Mouse (Mus musculus) splenic B cell, adult 2 months (primary cell): Measurements from ENCODE around the gene Itgad.
A peak's percentile ranks its signal among the peaks of the same experiment; 100 is the strongest.

ENCODE experiments used
- DNase-seq: peaks from one replicate; pipeline ENCODE4 v3.0.0-alpha.2; 2011; ENCODE audit warnings: low read depth, low spot score
- H3K27me3 ChIP-seq: 2 replicates; pipeline ENCODE4 v1.6.1; 2012; ENCODE audit warnings: mild to moderate bottlenecking, low read length, moderate library complexity, mixed read lengths; ENCODE audit not compliant: control insufficient read depth, poor library complexity, insufficient read depth, severe bottlenecking
- H3K36me3 ChIP-seq: 2 replicates; pipeline ENCODE4 v1.6.1; 2012; ENCODE audit warnings: mild to moderate bottlenecking, low read length, moderate library complexity, mixed read lengths; ENCODE audit not compliant: control insufficient read depth, poor library complexity, insufficient read depth, severe bottlenecking

Gene Itgad

GRCm38 (mm10) chr7:128209826-128210225 is 55.6 kb downstream of the Itgad start:
- Histone ChIP-seq H3K36me3 (no peaks in the 10 kb centered on the region), H3K27me3 (no peaks in the 10 kb centered on the region)
- DNase-seq: no peak

GRCm38 (mm10) chr7:128219952-128220351 is 65.8 kb downstream of the Itgad start:
- Histone ChIP-seq H3K27me3 (no peaks in the 10 kb centered on the region), H3K36me3 (no peaks in the 10 kb centered on the region)
- no peak for DNase-seq

- DNase-seq: no peak
- Histone ChIP-seq H3K27me3 (no peaks in the 10 kb centered on the region), H3K36me3 (no peaks in the 10 kb centered on the region)
Observed at GRCm38 (mm10) chr7:128220936-128221335, 66.8 kb downstream of the Itgad start.

GRCm38 (mm10) chr7:128231741-128232140 is 77.6 kb downstream of the Itgad start:
- DNase-seq: peak; percentile 25
- H3K27me3 ChIP-seq: no peaks in the 10 kb centered on the region

GRCm38 (mm10) chr7:128234796-128235195 is 80.6 kb downstream of the Itgad start:
- Histone ChIP-seq H3K27me3 (no peaks in the 10 kb centered on the region), H3K36me3 (no peaks in the 10 kb centered on the region)
- peak; percentile 17 for DNase-seq

More at GRCm38 (mm10) chr7:128231741-128232140, 77.6 kb downstream of the Itgad start:
- H3K36me3 ChIP-seq: no peaks in the 10 kb centered on the region

GRCm38 (mm10) chr7:128235481-128235880 is 81.3 kb downstream of the Itgad start:
- DNase-seq: no peak
- H3K27me3 ChIP-seq: no peaks in the 10 kb centered on the region
- peaks cover 3% of the 10 kb centered on the region; the same call in 1 of the 2 replicates for H3K36me3 ChIP-seq

GRCm38 (mm10) chr7:128236426-128236825 is 82.2 kb downstream of the Itgad start:
- DNase-seq: no peak
- Histone ChIP-seq H3K36me3 (peaks cover 4% of the 10 kb centered on the region), H3K27me3 (no peaks in the 10 kb centered on the region)

- no peaks in the 10 kb centered on the region for H3K27me3 ChIP-seq
- peaks cover 6% of the 10 kb centered on the region for H3K36me3 ChIP-seq
- DNase-seq: peak; percentile 75
Observed at GRCm38 (mm10) chr7:128236856-128237592, 82.8 kb downstream of the Itgad start, which contains the start of gene Armc5. Armc5 (plus strand) TSS chr7:128237342.

- H3K27me3 ChIP-seq: no peaks in the 10 kb centered on the region
- DNase-seq: no peak
- H3K36me3 ChIP-seq: peaks cover 9% of the 10 kb centered on the region
Observed at GRCm38 (mm10) chr7:128237593-128237926, 83.4 kb downstream of the Itgad start.

GRCm38 (mm10) chr7:128237927-128238778 is 84.0 kb downstream of the Itgad start, which contains the start of gene 9130023H24Rik:
9130023H24Rik (minus strand) TSS chr7:128238031.
- Histone ChIP-seq H3K36me3 (peaks cover 10% of the 10 kb centered on the region), H3K27me3 (no peaks in the 10 kb centered on the region)
- DNase-seq: peak; percentile 100

- peaks cover 11% of the 10 kb centered on the region for H3K36me3 ChIP-seq
- DNase-seq: peak; percentile 68
- no peaks in the 10 kb centered on the region for H3K27me3 ChIP-seq
Observed at GRCm38 (mm10) chr7:128238991-128239390, 84.8 kb downstream of the Itgad start.

- Histone ChIP-seq H3K36me3 (peaks cover 18% of the 10 kb centered on the region), H3K27me3 (no peaks in the 10 kb centered on the region)
- DNase-seq: peak; percentile 10
Observed at GRCm38 (mm10) chr7:128240131-128240784, 86.1 kb downstream of the Itgad start.

GRCm38 (mm10) chr7:128242331-128242730 is 88.2 kb downstream of the Itgad start:
- no peak for DNase-seq
- Histone ChIP-seq H3K27me3 (no peaks in the 10 kb centered on the region), H3K36me3 (peaks cover 19% of the 10 kb centered on the region)

GRCm38 (mm10) chr7:128243921-128244320 is 89.7 kb downstream of the Itgad start:
- Histone ChIP-seq H3K27me3 (no peaks in the 10 kb centered on the region), H3K36me3 (peaks cover 19% of the 10 kb centered on the region)
- no peak for DNase-seq
